Mouse (Mus musculus): ENCODE measurements around the gene Has3. TPM values are rescaled to one million over a fixed set of nuclear protein-coding genes. Genes with fewer than 3 reads are reported as not detected.
A peak's percentile ranks its signal among the peaks of the same experiment; 100 is the strongest.
"Not testable (repeated sequence)": the region's sequence is repeated elsewhere in the genome, so short reads cannot be mapped to it uniquely, and the experiment has no call there.

Has3 gene
- polyA plus RNA-seq, 1 experiment from 2014 or later, result 0.04 TPM

- Histone ChIP-seq H3K27ac (replicated peaks) (no peak overlapping the region), H3K9ac (no peak overlapping the region), H3K4me1 (peaks cover 4% of the 10 kb centered on the region), H3K4me2 (no peak overlapping the region), H3K36me3 (peaks cover 81% of the 10 kb centered on the region), H3K4me3 (no peak overlapping the region), H3K9me3 (no peaks in the 10 kb centered on the region), H3K27me3 (replicated peaks) (no peaks in the 10 kb centered on the region)
- no peak for ATAC-seq (ENCODE audit: extremely low read depth, insufficient number of reproducible peaks, low FRiP score, low TSS enrichment)
- WGBS, result 88% methylated on average over 5 of the region's 5 CpGs
Observed at GRCm38 (mm10) chr8:106920395-106920741, 50.3 kb downstream of the Has3 start.

GRCm38 (mm10) chr8:106924057-106924456, 54.0 kb downstream of the Has3 start:
- 74% methylated on average over 4 of the region's 4 CpGs for WGBS
- Histone ChIP-seq H3K27ac (replicated peaks) (no peak overlapping the region), H3K4me3 (no peak overlapping the region), H3K36me3 (peaks cover 44% of the 10 kb centered on the region), H3K4me2 (no peak overlapping the region), H3K9ac (no peak overlapping the region), H3K27me3 (replicated peaks) (no peaks in the 10 kb centered on the region), H3K9me3 (no peaks in the 10 kb centered on the region), H3K4me1 (peaks cover 4% of the 10 kb centered on the region)
- no peak for ATAC-seq (ENCODE audit: extremely low read depth, insufficient number of reproducible peaks, low FRiP score, low TSS enrichment)

DNA sequence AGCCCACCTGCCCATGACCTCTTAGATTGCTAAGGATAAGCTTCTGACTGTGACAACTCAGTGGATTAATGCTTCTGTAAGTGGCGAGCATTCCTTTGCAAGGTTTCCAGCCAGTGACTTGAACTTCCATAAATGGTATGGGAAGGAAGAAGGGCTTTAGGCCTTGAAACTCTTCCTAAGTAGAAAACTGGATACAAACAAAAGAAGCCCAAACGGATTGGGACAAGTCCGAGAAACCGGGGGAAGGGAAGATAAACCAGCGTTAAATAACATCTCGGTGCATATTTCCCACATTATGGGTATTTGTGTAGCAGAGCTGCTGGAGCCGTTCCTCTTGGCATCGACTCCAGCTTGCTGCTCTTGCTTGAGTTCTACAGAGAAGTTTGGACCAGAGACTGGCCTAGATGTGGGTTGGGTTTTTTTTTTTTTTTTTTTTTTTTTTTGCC, 54.9 kb downstream of the Has3 start:
- H3K9ac ChIP-seq, result no peak overlapping the region; the same call in 1 of the 2 replicates
- no peak for ATAC-seq (ENCODE audit: extremely low read depth, insufficient number of reproducible peaks, low FRiP score, low TSS enrichment)
- H3K9me3 ChIP-seq, result no peaks in the 10 kb centered on the region
- H3K27ac ChIP-seq (replicated peaks), result peak overlapping the region; percentile 43
- H3K4me3 ChIP-seq, result no peak overlapping the region
- no peak overlapping the region for H3K4me2 ChIP-seq
- 62% methylated on average over 8 of the region's 8 CpGs for WGBS
- peaks cover 35% of the 10 kb centered on the region for H3K36me3 ChIP-seq
- H3K4me1 ChIP-seq, result peaks cover 10% of the 10 kb centered on the region
- H3K27me3 ChIP-seq (replicated peaks), result no peaks in the 10 kb centered on the region

DNA sequence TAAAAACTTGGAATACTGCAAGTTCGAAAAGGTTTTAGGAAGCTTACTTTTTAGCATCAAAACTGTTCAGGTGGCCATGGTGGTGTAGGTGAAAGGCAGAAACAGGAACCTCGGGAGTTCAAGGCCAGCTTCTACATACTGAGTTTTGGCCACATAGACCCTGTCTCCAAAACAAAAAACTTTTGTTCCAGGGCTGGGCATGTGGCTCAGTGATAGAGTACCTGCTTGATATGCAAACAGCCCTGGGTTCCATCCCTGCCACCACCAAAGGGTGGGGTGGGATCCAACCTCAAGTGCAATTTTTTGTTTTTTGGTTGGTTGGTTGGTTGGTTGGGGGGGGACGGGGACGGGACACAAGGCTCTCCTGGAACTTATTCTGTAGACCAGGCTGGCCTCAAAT, 55.4 kb downstream of the Has3 start:
- no peak overlapping the region for H3K4me2 ChIP-seq
- H3K4me3 ChIP-seq, result no peak overlapping the region
- no peak overlapping the region for H3K9ac ChIP-seq
- no peak overlapping the region for H3K27ac ChIP-seq (replicated peaks)
- ATAC-seq (ENCODE audit: extremely low read depth, insufficient number of reproducible peaks, low FRiP score, low TSS enrichment), result no peak
- peaks cover 30% of the 10 kb centered on the region for H3K36me3 ChIP-seq
- WGBS, result 84% methylated on average over 4 of the region's 4 CpGs
- no peaks in the 10 kb centered on the region for H3K9me3 ChIP-seq
- H3K4me1 ChIP-seq, result peaks cover 12% of the 10 kb centered on the region
- no peaks in the 10 kb centered on the region for H3K27me3 ChIP-seq (replicated peaks)

DNA sequence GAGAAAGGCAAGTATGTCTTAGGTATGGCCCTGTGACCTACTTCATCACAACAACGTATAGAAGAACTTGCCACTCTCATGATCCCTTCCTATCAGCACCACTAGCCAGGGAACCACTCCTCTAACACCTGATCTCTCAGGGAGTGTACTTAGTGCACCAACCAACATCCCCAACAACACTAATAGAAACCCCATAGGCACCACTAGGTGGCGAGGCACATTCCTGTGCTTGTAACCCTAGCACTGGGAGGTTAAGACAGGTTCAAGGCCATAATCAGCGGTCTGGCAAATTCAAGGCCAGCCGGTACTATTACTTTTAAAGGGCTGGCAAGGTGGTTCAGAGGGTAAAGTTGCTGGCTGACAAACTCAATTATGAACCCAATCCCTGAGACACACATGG, 57.2 kb downstream of the Has3 start:
- H3K9me3 ChIP-seq, result no peaks in the 10 kb centered on the region
- no peak overlapping the region for H3K4me2 ChIP-seq
- 50% methylated on average over 4 of the region's 4 CpGs for WGBS
- H3K9ac ChIP-seq, result no peak overlapping the region
- peaks cover 18% of the 10 kb centered on the region for H3K4me1 ChIP-seq
- H3K27ac ChIP-seq (replicated peaks), result no peak overlapping the region
- ATAC-seq (ENCODE audit: extremely low read depth, insufficient number of reproducible peaks, low FRiP score, low TSS enrichment), result no peak
- H3K4me3 ChIP-seq, result no peak overlapping the region
- H3K27me3 ChIP-seq (replicated peaks), result no peaks in the 10 kb centered on the region
- peaks cover 15% of the 10 kb centered on the region for H3K36me3 ChIP-seq

DNA sequence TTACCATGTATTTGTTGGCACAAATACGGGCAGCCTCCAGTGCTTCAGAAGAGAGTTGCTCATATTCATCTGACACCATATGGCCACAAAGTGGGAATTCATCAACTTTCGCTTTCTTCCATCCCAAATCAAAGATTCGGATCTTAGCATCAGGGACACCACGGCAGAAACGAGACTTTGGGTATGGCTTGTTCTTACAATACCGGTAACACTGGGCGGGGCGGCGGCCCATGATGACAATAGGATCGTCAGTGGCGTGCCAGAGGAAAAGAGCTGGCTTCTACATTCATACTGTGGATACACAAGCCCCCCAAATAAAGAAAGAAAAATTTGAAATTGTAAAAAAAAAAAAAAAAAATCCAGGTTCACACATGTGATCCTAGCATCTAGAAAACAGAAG, 58.1 kb downstream of the Has3 start:
- H3K9me3 ChIP-seq; H3K4me3 ChIP-seq; H3K36me3 ChIP-seq; H3K27me3 ChIP-seq (replicated peaks); H3K9ac ChIP-seq; H3K4me2 ChIP-seq; H3K27ac ChIP-seq (replicated peaks); ATAC-seq (ENCODE audit: extremely low read depth, insufficient number of reproducible peaks, low FRiP score, low TSS enrichment): not testable (repeated sequence)
- H3K4me1 ChIP-seq, result peaks cover 27% of the 10 kb centered on the region
- WGBS, result 88% methylated on average over 11 of the region's 11 CpGs

- Histone ChIP-seq H3K9ac (no peak overlapping the region), H3K27ac (replicated peaks) (peak overlapping the region; percentile 66), H3K4me1 (peaks cover 27% of the 10 kb centered on the region), H3K27me3 (replicated peaks) (no peaks in the 10 kb centered on the region), H3K36me3 (no peaks in the 10 kb centered on the region), H3K9me3 (no peaks in the 10 kb centered on the region), H3K4me2 (no peak overlapping the region), H3K4me3 (no peak overlapping the region)
- no peak for ATAC-seq (ENCODE audit: extremely low read depth, insufficient number of reproducible peaks, low FRiP score, low TSS enrichment)
- 63% methylated on average over 6 of the region's 6 CpGs for WGBS
Observed at GRCm38 (mm10) chr8:106929155-106929913, 59.3 kb downstream of the Has3 start.

- Histone ChIP-seq H3K27me3 (replicated peaks) (no peaks in the 10 kb centered on the region), H3K4me2 (no peak overlapping the region), H3K9ac (no peak overlapping the region), H3K27ac (replicated peaks) (peak overlapping the region; percentile 66), H3K9me3 (no peaks in the 10 kb centered on the region), H3K36me3 (no peaks in the 10 kb centered on the region), H3K4me1 (peaks cover 23% of the 10 kb centered on the region), H3K4me3 (no peak overlapping the region)
- no peak for ATAC-seq (ENCODE audit: extremely low read depth, insufficient number of reproducible peaks, low FRiP score, low TSS enrichment)
- WGBS, result 73% methylated on average over 5 of the region's 5 CpGs
Observed at GRCm38 (mm10) chr8:106929921-106930320, 59.9 kb downstream of the Has3 start.

DNA sequence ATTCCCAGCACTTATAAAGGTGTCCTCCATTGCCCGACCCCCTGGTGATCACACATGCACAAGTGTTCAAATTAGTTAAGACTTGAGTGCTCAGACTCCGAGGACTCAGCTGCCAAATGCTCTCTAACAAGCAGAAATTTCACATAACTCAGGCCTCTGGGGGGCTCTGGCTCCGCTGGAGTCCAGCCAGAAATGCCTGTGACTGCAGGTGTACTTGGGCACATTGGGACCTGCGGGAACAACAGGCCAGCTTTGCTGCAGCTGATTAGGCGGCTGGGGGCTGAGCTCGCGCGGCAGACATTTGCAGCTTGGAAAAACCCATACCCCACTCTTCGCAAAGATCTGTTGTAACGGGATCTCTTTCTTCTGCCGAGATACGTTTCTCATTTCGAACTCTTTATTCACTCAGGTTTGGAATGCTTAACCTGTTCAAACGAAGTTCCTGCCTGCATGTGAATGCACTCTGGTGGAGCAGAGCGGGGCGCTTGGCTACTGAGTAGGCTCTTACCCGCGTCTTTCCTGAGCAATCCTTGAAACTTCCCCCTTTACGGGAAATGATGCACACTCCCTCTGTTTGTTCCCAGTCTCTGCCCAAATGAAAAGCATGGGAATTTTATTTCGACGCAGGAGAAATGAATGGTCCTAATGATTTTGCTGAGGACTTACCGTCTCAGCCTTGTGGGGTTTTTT, 62.5 kb downstream of the Has3 start:
- no peak for ATAC-seq (ENCODE audit: extremely low read depth, insufficient number of reproducible peaks, low FRiP score, low TSS enrichment)
- WGBS, result 13% methylated on average over 22 of the region's 22 CpGs

DNA sequence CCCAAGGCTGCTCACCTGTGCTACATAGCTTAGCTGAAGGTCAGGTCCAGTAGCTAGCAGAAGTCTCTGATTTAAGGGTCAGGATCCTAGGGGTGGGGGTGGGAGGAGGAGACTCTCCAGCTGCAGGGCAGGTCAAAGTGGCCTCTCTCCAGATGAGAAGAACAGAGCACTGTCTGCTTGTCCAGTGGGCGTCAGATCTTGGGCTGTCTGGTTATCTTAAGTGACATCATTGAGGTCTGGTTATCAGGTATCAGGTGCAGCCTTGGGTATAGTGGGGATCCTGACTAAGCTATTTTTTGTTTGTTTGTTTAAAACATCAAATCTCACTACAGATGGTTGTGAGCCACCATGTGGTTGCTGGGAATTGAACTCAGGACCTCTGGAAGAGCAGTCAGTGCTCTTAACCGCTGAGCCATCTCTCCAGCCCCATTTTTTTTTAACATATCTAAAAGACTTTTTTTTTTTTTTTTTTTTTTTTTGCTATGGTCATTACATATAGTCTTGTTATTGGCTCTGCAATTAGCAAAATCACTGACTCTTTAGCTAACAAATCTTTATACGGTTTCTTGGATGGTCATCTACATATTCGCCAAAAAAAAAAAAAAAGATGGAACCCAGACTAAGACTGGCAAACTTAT, 63.6 kb downstream of the Has3 start:
- Histone ChIP-seq H3K27me3 (replicated peaks) (no peaks in the 10 kb centered on the region), H3K27ac (replicated peaks) (no peak overlapping the region), H3K4me2 (no peak overlapping the region), H3K9ac (no peak overlapping the region), H3K4me1 (peaks cover 42% of the 10 kb centered on the region), H3K4me3 (no peak overlapping the region), H3K36me3 (no peaks in the 10 kb centered on the region), H3K9me3 (no peaks in the 10 kb centered on the region)
- 85% methylated on average over 4 of the region's 4 CpGs for WGBS
- no peak for ATAC-seq (ENCODE audit: extremely low read depth, insufficient number of reproducible peaks, low FRiP score, low TSS enrichment)

More for the DNA sequence above, 62.5 kb downstream of the Has3 start:
- no peaks in the 10 kb centered on the region for H3K36me3 ChIP-seq
- H3K4me1 ChIP-seq, result peaks cover 34% of the 10 kb centered on the region
- H3K27me3 ChIP-seq (replicated peaks), result no peaks in the 10 kb centered on the region
- peak overlapping the region; percentile 64 for H3K9ac ChIP-seq
- H3K4me3 ChIP-seq, result peak overlapping the region; percentile 38
- H3K4me2 ChIP-seq, result peak overlapping the region; percentile 69
- H3K9me3 ChIP-seq, result no peaks in the 10 kb centered on the region
- H3K27ac ChIP-seq (replicated peaks), result peak overlapping the region; percentile 20; the same call in 1 of the 2 replicates

All from heart, embryonic 13.5 days (tissue).